Mouse (Mus musculus) liver, embryonic 11.5 days (tissue): ENCODE results near the gene Arel1. TPM values are rescaled to one million over a fixed set of nuclear protein-coding genes. Genes with fewer than 3 reads are reported as not detected.

Experiments
- ATAC-seq: fragments of 200-750 bp; cut with Nextera tagmentation; replicated peaks from 2 replicates; pipeline ENCODE4 v1.8.0; 2017; ENCODE audit warnings: moderate number of reproducible peaks, mild to moderate bottlenecking, moderate TSS enrichment, moderate library complexity; ENCODE audit not compliant: low FRiP score
- DNase-seq: peaks from one replicate; pipeline ENCODE4 v3.0.0-alpha.2; 2017; ENCODE audit warnings: low spot score
- H3K27ac ChIP-seq: fragments of 300-500 bp; sonication (generic); 2 replicates; pipeline ENCODE4 v1.5.1; 2014; ENCODE audit warnings: mild to moderate bottlenecking, low read depth, low read length, control low read depth
- H3K27me3 ChIP-seq: fragments of 300-500 bp; sonication (generic); replicated peaks from 2 replicates; pipeline ENCODE4 v1.6.1; 2014; ENCODE audit warnings: low read length, mixed read lengths; ENCODE audit not compliant: control insufficient read depth, insufficient read depth
- H3K36me3 ChIP-seq: fragments of 300-500 bp; sonication (generic); 2 replicates; pipeline ENCODE4 v1.6.1; 2014; ENCODE audit warnings: mild to moderate bottlenecking, low read length, moderate library complexity, mixed read lengths; ENCODE audit not compliant: control insufficient read depth, insufficient read depth
- H3K4me1 ChIP-seq: fragments of 300-500 bp; sonication (generic); replicated peaks from 2 replicates; pipeline ENCODE4 v1.6.1; 2014; ENCODE audit warnings: low read length, mixed read lengths; ENCODE audit not compliant: control insufficient read depth, insufficient read depth
- H3K4me2 ChIP-seq: fragments of 300-500 bp; sonication (generic); 2 replicates; pipeline ENCODE4 v1.6.1; 2014; ENCODE audit warnings: mild to moderate bottlenecking, control low read depth, moderate library complexity
- H3K4me3 ChIP-seq: fragments of 300-500 bp; sonication (generic); 2 replicates; pipeline ENCODE4 v1.5.1; 2014; ENCODE audit warnings: low read depth, low read length, control low read depth
- H3K9ac ChIP-seq: fragments of 300-500 bp; sonication (generic); 2 replicates; pipeline ENCODE4 v1.6.1; 2014; ENCODE audit warnings: low read depth, low read length, control low read depth
- H3K9me3 ChIP-seq: fragments of 300-500 bp; sonication (generic); 2 replicates; pipeline ENCODE4 v1.6.1; 2016; ENCODE audit warnings: low read length, inconsistent platforms, mixed read lengths; ENCODE audit not compliant: control insufficient read depth
- WGBS: fragments of 180-500 bp; shearing (Covaris S2); extraction: QIAGEN DNeasy Blood & Tissue Kit; methylation state at CpG from one replicate; pipeline ENCODE4 v1.1.7; 2014; 5-methylcytosine and 5-hydroxymethylcytosine counted together
- polyA plus RNA-seq: library from polyadenylated mRNA; unstranded; fragments of >200 nt; fragmentation: Nextera tagmentation; extraction: Ambion mirVana; gene quantifications from 2 replicates; pipeline ENCODE4 v1.2.1, GENCODE M21; 2014

Arel1 gene
- polyA plus RNA-seq, 1 experiment from 2014 or later: 19.6 TPM

DNA sequence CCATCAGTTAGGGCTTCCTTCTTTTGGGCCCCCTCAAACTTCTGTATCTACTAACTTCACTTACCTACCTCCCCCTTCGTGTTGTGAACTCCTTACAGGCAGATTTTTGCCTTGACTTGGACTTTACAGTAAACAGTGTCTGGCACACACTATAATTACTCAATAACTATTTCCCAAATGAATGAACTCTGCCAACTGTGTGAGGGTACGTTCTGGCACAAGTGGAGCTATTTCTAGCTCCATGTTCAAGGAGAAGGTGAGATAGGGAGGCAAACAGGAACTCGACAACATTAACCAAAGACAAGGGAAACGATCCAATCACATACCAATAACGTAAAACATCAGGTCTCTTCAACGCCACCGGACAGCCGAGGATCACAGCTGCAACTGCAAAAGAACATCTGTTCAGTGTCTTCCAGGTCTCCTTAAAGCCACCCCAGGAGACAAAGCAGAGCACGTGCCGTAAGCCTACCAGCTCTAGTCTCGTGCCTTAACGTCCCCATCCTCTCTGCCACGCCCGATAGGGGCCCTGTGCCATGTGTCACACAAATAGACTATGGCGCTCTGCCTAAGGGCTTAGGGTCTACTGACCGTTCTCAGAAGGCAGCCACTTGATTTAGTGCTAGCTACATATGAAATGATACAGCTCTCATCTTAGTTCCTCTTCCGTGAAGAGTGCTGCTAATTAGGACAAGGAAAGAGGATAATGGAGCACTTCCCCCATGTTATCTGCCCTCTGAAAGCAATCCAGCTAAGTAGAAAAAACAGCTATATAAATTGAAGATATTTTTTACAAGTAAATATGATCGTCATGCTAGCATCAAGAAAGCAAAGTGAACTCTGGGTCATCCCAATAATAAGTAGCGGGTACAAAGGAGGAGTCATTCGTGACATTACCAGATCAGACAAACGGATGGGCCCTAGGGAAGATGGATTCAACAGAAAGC is 27.4 kb downstream of the Arel1 start:
- Histone ChIP-seq H3K4me3 (no peak overlapping the region), H3K27ac (no peak overlapping the region), H3K4me2 (no peak overlapping the region), H3K9me3 (no peaks in the 10 kb centered on the region), H3K4me1 (peaks cover 13% of the 10 kb centered on the region), H3K9ac (no peak overlapping the region), H3K27me3 (no peaks in the 10 kb centered on the region), H3K36me3 (peaks cover 21% of the 10 kb centered on the region)
- WGBS: 79% methylated on average over 21 of the region's 21 CpGs
- ATAC-seq: no peak
- no peak for DNase-seq

DNA sequence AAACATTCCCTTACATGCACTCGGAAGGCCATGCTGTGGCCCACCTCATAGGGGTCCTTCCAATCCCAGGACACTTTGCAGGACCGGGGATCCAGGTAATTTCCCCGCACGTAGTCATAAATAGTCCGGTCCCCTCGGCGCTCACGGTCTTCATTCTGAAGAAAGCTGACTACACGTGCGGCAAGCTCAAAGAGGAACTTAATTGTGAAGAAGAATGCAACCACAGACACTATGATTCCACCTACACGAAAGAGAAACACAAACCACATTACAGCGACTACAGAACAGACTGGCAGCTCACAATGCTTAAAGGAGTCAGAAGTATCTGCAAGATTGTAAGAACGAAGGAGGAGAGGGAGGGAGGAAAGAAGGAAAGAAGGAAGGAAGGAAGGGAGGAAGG is 29.0 kb downstream of the Arel1 start:
- DNase-seq (no peak), ATAC-seq (no peak)
- H3K9ac ChIP-seq: no peak overlapping the region
- no peaks in the 10 kb centered on the region for H3K27me3 ChIP-seq
- H3K4me1 ChIP-seq: peaks cover 13% of the 10 kb centered on the region
- no peak overlapping the region for H3K4me2 ChIP-seq
- WGBS: 89% methylated on average over 13 of the region's 13 CpGs
- no peak overlapping the region for H3K4me3 ChIP-seq
- no peaks in the 10 kb centered on the region for H3K9me3 ChIP-seq
- no peak overlapping the region for H3K27ac ChIP-seq
- H3K36me3 ChIP-seq: peaks cover 11% of the 10 kb centered on the region

- H3K27me3 ChIP-seq: no peaks in the 10 kb centered on the region
- no peak overlapping the region for H3K27ac ChIP-seq
- H3K4me3 ChIP-seq: no peak overlapping the region
- ATAC-seq: no peak
- peaks cover 12% of the 10 kb centered on the region for H3K4me1 ChIP-seq
- peaks cover 12% of the 10 kb centered on the region for H3K36me3 ChIP-seq
- no peak for DNase-seq
- H3K4me2 ChIP-seq: no peak overlapping the region
- no peak overlapping the region for H3K9ac ChIP-seq
- WGBS: 91% methylated on average over 7 of the region's 7 CpGs
- no peaks in the 10 kb centered on the region for H3K9me3 ChIP-seq
These were observed 30.4 kb downstream of the Arel1 start for GRCm38 (mm10) chr12:84940343-84940742.

DNA sequence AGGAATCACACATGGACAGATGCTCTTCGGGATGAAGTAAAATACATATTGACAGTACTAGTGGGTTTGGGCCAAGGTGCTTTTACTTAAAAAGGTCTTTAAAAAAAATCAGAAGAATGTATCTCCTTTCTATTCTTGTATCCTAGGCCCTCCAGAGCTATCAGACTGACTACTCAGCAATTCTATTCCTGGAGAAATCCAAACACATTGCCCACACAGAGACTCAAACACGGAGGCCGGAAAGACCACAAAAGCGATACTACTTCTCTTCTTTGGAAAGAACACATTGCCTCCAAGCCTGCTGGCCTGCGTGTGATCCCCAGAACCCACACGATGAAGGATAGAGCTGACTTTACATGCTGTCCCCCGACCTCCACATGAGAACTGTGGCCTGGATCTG is 31.6 kb downstream of the Arel1 start:
- H3K27me3 ChIP-seq: no peaks in the 10 kb centered on the region
- H3K4me3 ChIP-seq: no peak overlapping the region
- H3K9ac ChIP-seq: no peak overlapping the region
- ATAC-seq (no peak), DNase-seq (no peak)
- H3K9me3 ChIP-seq: no peaks in the 10 kb centered on the region
- no peak overlapping the region for H3K4me2 ChIP-seq
- H3K4me1 ChIP-seq: no peaks in the 10 kb centered on the region; the same call in none of the 2 replicates
- peaks cover 18% of the 10 kb centered on the region for H3K36me3 ChIP-seq
- WGBS: 94% methylated on average over 7 of the region's 7 CpGs
- no peak overlapping the region for H3K27ac ChIP-seq

DNA sequence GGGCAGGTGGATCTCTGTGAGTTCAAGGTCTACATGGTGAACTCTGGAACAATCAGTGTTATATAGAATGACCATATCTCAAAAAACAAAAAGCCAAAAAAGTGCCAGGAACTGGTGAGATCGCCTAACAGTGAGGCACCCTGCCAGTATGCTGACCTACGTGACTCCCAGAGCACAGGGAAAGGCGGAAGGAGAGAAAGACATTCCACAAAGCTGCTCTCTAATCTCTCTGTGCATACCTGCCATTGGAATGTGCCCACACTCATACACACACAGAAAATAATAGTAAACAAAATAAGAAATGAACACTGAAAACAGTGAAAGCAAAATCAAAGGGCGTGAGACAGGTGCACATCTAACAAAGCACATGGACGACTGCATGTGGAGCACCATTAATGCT is 35.4 kb downstream of the Arel1 start:
- no peaks in the 10 kb centered on the region for H3K27me3 ChIP-seq
- ATAC-seq (no peak), DNase-seq (no peak)
- no peak overlapping the region for H3K4me2 ChIP-seq
- H3K27ac ChIP-seq: no peak overlapping the region
- H3K36me3 ChIP-seq: peaks cover 23% of the 10 kb centered on the region
- no peak overlapping the region for H3K9ac ChIP-seq
- H3K4me3 ChIP-seq: no peak overlapping the region
- no peaks in the 10 kb centered on the region for H3K9me3 ChIP-seq
- H3K4me1 ChIP-seq: no peaks in the 10 kb centered on the region
- WGBS: 83% methylated on average over 5 of the region's 5 CpGs

DNA sequence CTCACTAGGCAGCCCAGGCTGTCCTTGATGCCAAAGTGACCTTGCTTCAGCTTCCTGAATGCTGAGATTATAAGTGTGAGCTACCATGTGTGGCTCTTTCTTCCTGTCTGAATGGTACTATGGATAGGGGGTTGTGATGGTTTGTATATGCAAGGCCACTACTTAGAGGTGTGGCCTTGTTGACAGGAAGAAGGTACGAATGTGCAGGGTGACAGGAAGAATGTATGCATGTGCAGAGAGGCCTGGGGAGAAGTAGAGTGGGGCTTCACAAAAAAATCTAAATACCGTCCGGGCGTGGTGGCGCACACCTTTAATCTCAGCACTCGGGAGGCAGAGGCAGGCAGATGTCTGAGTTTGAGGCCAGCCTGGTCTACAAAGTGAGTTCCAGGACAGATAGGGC is 38.5 kb downstream of the Arel1 start:
- ATAC-seq: no peak
- WGBS: 86% methylated on average over 6 of the region's 6 CpGs
- no peaks in the 10 kb centered on the region for H3K27me3 ChIP-seq
- peaks cover 32% of the 10 kb centered on the region for H3K36me3 ChIP-seq
- no peak overlapping the region for H3K4me3 ChIP-seq
- H3K4me2 ChIP-seq: no peak overlapping the region
- H3K9ac ChIP-seq: no peak overlapping the region
- H3K9me3 ChIP-seq: no peaks in the 10 kb centered on the region
- H3K27ac ChIP-seq: no peak overlapping the region
- DNase-seq: no peak
- H3K4me1 ChIP-seq: no peaks in the 10 kb centered on the region

GRCm38 (mm10) chr12:84926542-84926941 is 44.2 kb downstream of the Arel1 start:
- WGBS: 87% methylated on average over 6 of the region's 6 CpGs
- no peak overlapping the region for H3K4me2 ChIP-seq
- no peak overlapping the region for H3K27ac ChIP-seq

DNA sequence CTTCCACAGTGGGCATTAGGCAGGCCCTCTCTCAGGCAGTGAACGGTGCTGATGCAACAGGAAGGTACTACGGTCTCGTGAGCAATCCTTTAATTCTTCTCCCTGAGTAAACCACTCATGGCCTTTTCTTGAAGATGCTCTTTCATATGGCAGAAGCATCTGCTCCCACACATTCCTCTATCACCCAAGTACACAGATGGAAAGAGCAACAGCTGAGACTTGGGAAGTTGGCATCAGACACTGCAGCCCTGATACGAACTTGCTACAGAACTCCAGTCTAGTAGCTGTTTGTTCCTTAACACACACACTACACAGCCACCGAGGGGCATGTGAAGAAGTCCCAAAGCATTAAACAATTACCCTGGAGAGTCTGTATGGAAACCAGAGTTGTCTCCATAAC is 46.4 kb downstream of the Arel1 start:
- Histone ChIP-seq H3K27me3 (no peaks in the 10 kb centered on the region), H3K4me3 (no peak overlapping the region), H3K36me3 (peaks cover 27% of the 10 kb centered on the region), H3K9me3 (no peaks in the 10 kb centered on the region), H3K4me2 (no peak overlapping the region), H3K27ac (no peak overlapping the region), H3K4me1 (no peaks in the 10 kb centered on the region), H3K9ac (no peak overlapping the region)
- DNase-seq: no peak
- WGBS: 95% methylated on average over 5 of the region's 5 CpGs
- ATAC-seq: no peak

More at GRCm38 (mm10) chr12:84926542-84926941, 44.2 kb downstream of the Arel1 start:
- no peak for ATAC-seq
- H3K27me3 ChIP-seq: no peaks in the 10 kb centered on the region
- H3K9me3 ChIP-seq: no peaks in the 10 kb centered on the region
- H3K36me3 ChIP-seq: peaks cover 33% of the 10 kb centered on the region
- no peaks in the 10 kb centered on the region for H3K4me1 ChIP-seq
- DNase-seq: no peak
- H3K9ac ChIP-seq: no peak overlapping the region
- H3K4me3 ChIP-seq: no peak overlapping the region

DNA sequence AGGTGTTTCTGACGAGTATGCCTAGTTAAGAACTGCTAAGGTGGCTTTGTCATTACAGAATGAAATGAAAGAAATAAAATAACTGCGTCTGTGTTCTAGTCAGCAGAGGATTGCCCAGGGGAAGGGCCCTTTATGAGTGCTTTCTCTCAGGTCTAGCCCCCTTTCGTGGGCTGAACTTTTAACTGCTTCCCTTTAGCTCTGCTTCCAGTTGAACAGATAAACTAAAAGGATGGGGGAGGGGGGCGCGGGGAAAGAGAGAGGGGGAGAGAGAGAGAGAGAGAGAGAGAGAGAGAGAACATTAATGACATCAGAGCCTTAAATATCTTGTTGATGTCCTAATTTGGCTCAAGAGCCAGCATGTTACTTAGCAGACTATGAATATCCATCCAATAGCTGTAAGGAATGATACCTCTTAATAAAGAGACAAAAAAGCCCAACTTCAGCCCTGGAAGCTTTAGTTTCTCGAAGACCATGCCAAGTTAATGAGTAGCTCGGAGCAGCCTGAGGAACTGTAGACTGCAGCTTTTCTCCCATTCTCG is 48.8 kb downstream of the Arel1 start:
- ATAC-seq: no peak
- Histone ChIP-seq H3K27me3 (no peaks in the 10 kb centered on the region), H3K9me3 (no peaks in the 10 kb centered on the region), H3K9ac (no peak overlapping the region), H3K36me3 (peaks cover 29% of the 10 kb centered on the region), H3K27ac (no peak overlapping the region), H3K4me1 (no peaks in the 10 kb centered on the region), H3K4me2 (no peak overlapping the region), H3K4me3 (no peak overlapping the region)
- 82% methylated on average over 8 of the region's 8 CpGs for WGBS
- no peak for DNase-seq
